Mouse (Mus musculus): ENCODE measurements at regions not wholly inside any gene's neighbourhood (a gene's known extent, or its start where the extent isn't known, plus 50 kb on each side); places are given as distances from the start of the nearest gene placed in this dataset.

DNA sequence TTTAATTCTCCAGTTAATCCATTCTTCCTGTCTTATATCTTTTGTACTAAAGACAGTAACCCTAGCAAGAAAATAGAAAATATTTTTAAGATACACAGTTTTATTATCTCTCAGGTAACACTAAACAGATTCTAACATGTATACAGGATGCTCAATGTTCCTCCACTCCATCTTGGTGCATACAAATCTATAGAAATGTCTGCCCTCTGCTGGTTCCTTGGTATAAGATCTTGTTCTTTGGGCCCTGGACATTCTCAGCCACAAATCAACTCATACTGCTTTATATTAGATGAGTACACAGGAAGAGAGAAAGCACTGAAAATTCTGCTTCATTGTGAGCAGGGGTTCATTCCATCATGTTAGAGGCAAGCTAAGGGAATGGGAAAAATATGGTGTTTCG lies 260.6 kb downstream of the Lipi start:
- TF ChIP-seq POLR2A (IDR thresholded peaks at IDR 0.05; ENCODE audit: insufficient read depth, low read depth, low read length) (no peak), CTCF (IDR thresholded peaks at IDR 0.05; ENCODE audit: insufficient read depth, low read depth, low read length) (no peak)
